Mouse (Mus musculus): ENCODE measurements at regions not wholly inside any gene's neighbourhood (a gene's known extent, or its start where the extent isn't known, plus 50 kb on each side); places are given as distances from the start of the nearest gene placed in this dataset.

- Histone ChIP-seq H3K27ac (ENCODE audit: insufficient read depth, low read length) (peak overlapping the region; percentile 90), H3K4me1 (ENCODE audit: control insufficient read depth, insufficient read depth, low read length) (peaks cover 5% of the 10 kb centered on the region), H3K9me3 (replicated peaks; ENCODE audit: control insufficient read depth, insufficient read depth, low read length, poor library complexity, severe bottlenecking) (0 out of 2 replicates have a peak, but pooled peaks cover 2% of the 10 kb centered on the region), H3K9ac (ENCODE audit: low read depth, poor library complexity, severe bottlenecking) (peak overlapping the region; percentile 38), H3K27me3 (ENCODE audit: control insufficient read depth, insufficient read depth, low read length, poor library complexity, severe bottlenecking) (no peaks in the 10 kb centered on the region), H3K4me3 (ENCODE audit: low read depth, low read length) (peak overlapping the region; percentile 46), H3K36me3 (ENCODE audit: control insufficient read depth, insufficient read depth, low read length, poor library complexity, severe bottlenecking) (no peaks in the 10 kb centered on the region)
- TF ChIP-seq CTCF (IDR thresholded peaks at IDR 0.05; ENCODE audit: low read depth, low read length) (no peak), EP300 (IDR thresholded peaks at IDR 0.05; ENCODE audit: insufficient read depth, low read depth, low read length) (0 out of 2 replicates have a peak, but pooled peaks have one; percentile 54)
Observed at GRCm38 (mm10) chr4:124340073-124340472, 270.5 kb downstream of the 3100002H09Rik start.

GRCm38 (mm10) chr4:124335726-124336125 is 274.9 kb downstream of the 3100002H09Rik start:
- H3K36me3 ChIP-seq (ENCODE audit: control insufficient read depth, insufficient read depth, low read length, poor library complexity, severe bottlenecking): no peaks in the 10 kb centered on the region
- no peaks in the 10 kb centered on the region for H3K9me3 ChIP-seq (replicated peaks; ENCODE audit: control insufficient read depth, insufficient read depth, low read length, poor library complexity, severe bottlenecking)
- H3K27ac ChIP-seq (ENCODE audit: insufficient read depth, low read length): no peak overlapping the region
- TF ChIP-seq EP300 (IDR thresholded peaks at IDR 0.05; ENCODE audit: insufficient read depth, low read depth, low read length) (no peak), CTCF (IDR thresholded peaks at IDR 0.05; ENCODE audit: low read depth, low read length) (peak; percentile 58), POLR2A (IDR thresholded peaks at IDR 0.05; ENCODE audit: insufficient read depth, low read length) (no peak)
- no peaks in the 10 kb centered on the region for H3K27me3 ChIP-seq (ENCODE audit: control insufficient read depth, insufficient read depth, low read length, poor library complexity, severe bottlenecking)
- peaks cover 5% of the 10 kb centered on the region for H3K4me1 ChIP-seq (ENCODE audit: control insufficient read depth, insufficient read depth, low read length)
- no peak overlapping the region for H3K9ac ChIP-seq (ENCODE audit: low read depth, poor library complexity, severe bottlenecking)
- no peak overlapping the region for H3K4me3 ChIP-seq (ENCODE audit: low read depth, low read length)

- H3K27ac ChIP-seq (ENCODE audit: insufficient read depth, low read length): peak overlapping the region; percentile 3; the same call in 1 of the 2 replicates
- no peaks in the 10 kb centered on the region for H3K27me3 ChIP-seq (ENCODE audit: control insufficient read depth, insufficient read depth, low read length, poor library complexity, severe bottlenecking)
Observed at GRCm38 (mm10) chr4:124332974-124333373, 277.6 kb downstream of the 3100002H09Rik start.

GRCm38 (mm10) chr4:124332416-124332815 is 278.2 kb downstream of the 3100002H09Rik start:
- 0 out of 2 replicates have a peak overlapping the region, but pooled peaks have one; percentile 2 for H3K9ac ChIP-seq (ENCODE audit: low read depth, poor library complexity, severe bottlenecking)
- H3K9me3 ChIP-seq (replicated peaks; ENCODE audit: control insufficient read depth, insufficient read depth, low read length, poor library complexity, severe bottlenecking): no peaks in the 10 kb centered on the region
- H3K27me3 ChIP-seq (ENCODE audit: control insufficient read depth, insufficient read depth, low read length, poor library complexity, severe bottlenecking): no peaks in the 10 kb centered on the region
- H3K36me3 ChIP-seq (ENCODE audit: control insufficient read depth, insufficient read depth, low read length, poor library complexity, severe bottlenecking): no peaks in the 10 kb centered on the region
- TF ChIP-seq EP300 (IDR thresholded peaks at IDR 0.05; ENCODE audit: insufficient read depth, low read depth, low read length): no peak
- no peak for TF ChIP-seq POLR2A (IDR thresholded peaks at IDR 0.05; ENCODE audit: insufficient read depth, low read length)
- no peak for TF ChIP-seq CTCF (IDR thresholded peaks at IDR 0.05; ENCODE audit: low read depth, low read length)
- peak overlapping the region; percentile 39 for H3K4me3 ChIP-seq (ENCODE audit: low read depth, low read length)
- H3K4me1 ChIP-seq (ENCODE audit: control insufficient read depth, insufficient read depth, low read length): no peaks in the 10 kb centered on the region
- H3K27ac ChIP-seq (ENCODE audit: insufficient read depth, low read length): peak overlapping the region; percentile 3; the same call in 1 of the 2 replicates

More at GRCm38 (mm10) chr4:124332974-124333373, 277.6 kb downstream of the 3100002H09Rik start:
- TF ChIP-seq EP300 (IDR thresholded peaks at IDR 0.05; ENCODE audit: insufficient read depth, low read depth, low read length) (no peak), CTCF (IDR thresholded peaks at IDR 0.05; ENCODE audit: low read depth, low read length) (no peak), POLR2A (IDR thresholded peaks at IDR 0.05; ENCODE audit: insufficient read depth, low read length) (no peak)
- H3K9me3 ChIP-seq (replicated peaks; ENCODE audit: control insufficient read depth, insufficient read depth, low read length, poor library complexity, severe bottlenecking): no peaks in the 10 kb centered on the region
- H3K4me1 ChIP-seq (ENCODE audit: control insufficient read depth, insufficient read depth, low read length): peaks cover 2% of the 10 kb centered on the region
- H3K9ac ChIP-seq (ENCODE audit: low read depth, poor library complexity, severe bottlenecking): 0 out of 2 replicates have a peak overlapping the region, but pooled peaks have one; percentile 2
- H3K36me3 ChIP-seq (ENCODE audit: control insufficient read depth, insufficient read depth, low read length, poor library complexity, severe bottlenecking): no peaks in the 10 kb centered on the region
- H3K4me3 ChIP-seq (ENCODE audit: low read depth, low read length): no peak overlapping the region

GRCm38 (mm10) chr4:124329107-124329771 is 281.4 kb downstream of the 3100002H09Rik start:
- H3K4me1 ChIP-seq (ENCODE audit: control insufficient read depth, insufficient read depth, low read length): no peaks in the 10 kb centered on the region
- H3K9me3 ChIP-seq (replicated peaks; ENCODE audit: control insufficient read depth, insufficient read depth, low read length, poor library complexity, severe bottlenecking): no peaks in the 10 kb centered on the region
- no peak overlapping the region for H3K27ac ChIP-seq (ENCODE audit: insufficient read depth, low read length)
- H3K4me3 ChIP-seq (ENCODE audit: low read depth, low read length): no peak overlapping the region
- TF ChIP-seq CTCF (IDR thresholded peaks at IDR 0.05; ENCODE audit: low read depth, low read length): no peak
- TF ChIP-seq EP300 (IDR thresholded peaks at IDR 0.05; ENCODE audit: insufficient read depth, low read depth, low read length): no peak
- TF ChIP-seq POLR2A (IDR thresholded peaks at IDR 0.05; ENCODE audit: insufficient read depth, low read length): no peak
- H3K9ac ChIP-seq (ENCODE audit: low read depth, poor library complexity, severe bottlenecking): no peak overlapping the region
- H3K36me3 ChIP-seq (ENCODE audit: control insufficient read depth, insufficient read depth, low read length, poor library complexity, severe bottlenecking): no peaks in the 10 kb centered on the region
- H3K27me3 ChIP-seq (ENCODE audit: control insufficient read depth, insufficient read depth, low read length, poor library complexity, severe bottlenecking): no peaks in the 10 kb centered on the region

- H3K4me3 ChIP-seq (ENCODE audit: low read depth, low read length): no peak overlapping the region
- H3K4me1 ChIP-seq (ENCODE audit: control insufficient read depth, insufficient read depth, low read length): no peaks in the 10 kb centered on the region
- H3K9ac ChIP-seq (ENCODE audit: low read depth, poor library complexity, severe bottlenecking): no peak overlapping the region
- H3K27ac ChIP-seq (ENCODE audit: insufficient read depth, low read length): no peak overlapping the region
- H3K36me3 ChIP-seq (ENCODE audit: control insufficient read depth, insufficient read depth, low read length, poor library complexity, severe bottlenecking): no peaks in the 10 kb centered on the region
- H3K27me3 ChIP-seq (ENCODE audit: control insufficient read depth, insufficient read depth, low read length, poor library complexity, severe bottlenecking): no peaks in the 10 kb centered on the region
- no peaks in the 10 kb centered on the region for H3K9me3 ChIP-seq (replicated peaks; ENCODE audit: control insufficient read depth, insufficient read depth, low read length, poor library complexity, severe bottlenecking)
- TF ChIP-seq POLR2A (IDR thresholded peaks at IDR 0.05; ENCODE audit: insufficient read depth, low read length) (no peak), EP300 (IDR thresholded peaks at IDR 0.05; ENCODE audit: insufficient read depth, low read depth, low read length) (no peak), CTCF (IDR thresholded peaks at IDR 0.05; ENCODE audit: low read depth, low read length) (no peak)
Observed at GRCm38 (mm10) chr4:124326301-124326700, 284.3 kb downstream of the 3100002H09Rik start.

All from ES-Bruce4 (cell line).